Mouse (Mus musculus) kidney, adult 11 months (tissue): Measurements from ENCODE around the gene Egflam.

Experiments used
- DNase-seq: peaks from one replicate; pipeline ENCODE4 v3.0.0; 2022

The Egflam gene

GRCm38 (mm10) chr15:7167906-7168532, 230.2 kb downstream of the Egflam start:
- DNase-seq: no peak

GRCm38 (mm10) chr15:7167238-7167905, 230.8 kb downstream of the Egflam start:
- DNase-seq: no peak

- DNase-seq: no peak
Measured at GRCm38 (mm10) chr15:7166735-7167134, 231.5 kb downstream of the Egflam start.

- DNase-seq: no peak
Measured at GRCm38 (mm10) chr15:7163851-7164250, 234.3 kb downstream of the Egflam start.

- DNase-seq: no peak
Measured at GRCm38 (mm10) chr15:7160321-7160720, 237.9 kb downstream of the Egflam start.

- peak; percentile 67 for DNase-seq
Measured at GRCm38 (mm10) chr15:7159869-7160268, 238.3 kb downstream of the Egflam start.

GRCm38 (mm10) chr15:7157658-7158057, 240.5 kb downstream of the Egflam start:
- no peak for DNase-seq
